Mouse (Mus musculus): Measurements from ENCODE around the gene Brpf3.
"Not testable (repeated sequence)": the region's sequence is repeated elsewhere in the genome, so short reads cannot be mapped to it uniquely, and the experiment has no call there.

Brpf3 gene

DNA sequence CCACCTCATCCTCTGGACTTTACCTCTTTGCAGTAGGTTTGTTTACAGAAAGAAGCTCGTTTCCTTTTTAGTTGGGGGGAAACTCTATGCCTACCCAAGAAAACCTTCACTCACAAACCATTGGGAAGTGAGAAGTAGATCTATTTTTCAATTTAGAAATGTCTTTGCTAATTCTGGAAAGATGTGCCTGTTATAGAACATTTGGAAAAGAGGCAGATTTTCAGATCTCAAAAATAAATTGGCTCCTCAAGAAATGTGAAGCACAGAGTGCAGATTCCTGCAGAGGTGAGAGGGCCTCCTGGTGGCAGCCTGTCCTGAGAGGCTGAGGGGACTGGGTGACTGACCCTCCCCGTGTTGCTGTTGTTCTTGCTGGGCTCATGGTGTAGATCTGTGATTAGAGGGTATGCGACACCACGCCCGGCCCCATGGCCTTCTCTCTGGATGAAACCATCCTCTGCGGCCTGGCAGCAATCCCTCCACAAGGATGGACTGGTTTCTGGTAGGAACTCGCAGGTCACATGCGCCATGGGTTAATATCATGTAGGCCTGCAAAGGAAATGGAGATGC, 26.9 kb downstream of the Brpf3 start:
- peak in 1 of 2 experiments; percentile 48 for DNase-seq (ENCODE audit: low spot score in 2 of 2)

DNA sequence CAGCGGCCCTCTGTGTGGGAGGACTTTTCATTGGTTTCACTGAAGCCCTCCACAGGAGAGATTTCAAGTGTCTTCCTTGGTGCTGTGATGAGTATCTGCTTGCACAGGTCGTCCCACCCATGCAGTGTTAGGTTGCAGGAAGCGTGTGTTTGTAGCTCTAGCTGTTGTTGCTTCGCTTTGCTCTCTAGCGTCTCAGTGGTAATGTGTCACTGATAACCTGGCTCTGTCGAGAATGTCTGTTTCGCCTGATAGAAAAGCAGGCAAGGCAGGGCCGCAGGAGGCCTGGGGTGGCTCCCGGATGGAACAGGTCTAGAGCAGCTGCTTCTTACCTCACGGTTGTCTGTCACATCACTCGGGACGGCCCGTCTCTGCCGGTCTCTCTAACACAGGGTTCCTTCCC, 28.2 kb downstream of the Brpf3 start:
- DNase-seq (ENCODE audit: low spot score in 2 of 2): no peak

DNA sequence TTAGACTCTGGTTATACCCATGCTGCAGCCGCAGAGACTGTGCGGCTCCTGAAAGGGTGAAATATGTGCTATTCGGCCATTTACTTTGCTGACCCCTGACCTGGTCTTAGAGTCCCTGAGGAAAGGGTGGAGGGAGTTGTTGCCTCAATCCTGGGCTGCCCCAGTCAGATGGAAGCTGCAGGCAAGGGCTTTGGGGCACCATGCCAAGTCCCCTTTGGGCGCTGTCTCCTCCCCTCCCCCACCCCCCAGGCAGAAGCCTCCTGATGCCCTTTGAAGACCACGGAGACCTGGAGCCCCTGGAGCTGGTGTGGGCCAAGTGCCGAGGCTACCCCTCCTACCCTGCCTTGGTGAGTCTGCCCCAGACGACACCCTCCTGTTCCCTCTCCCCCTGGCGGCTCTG, 30.2 kb downstream of the Brpf3 start:
- no peak for DNase-seq (ENCODE audit: low spot score in 2 of 2)

GRCm38 (mm10) chr17:28832040-28832439, 31.1 kb downstream of the Brpf3 start:
- no peak for DNase-seq (ENCODE audit: low spot score in 2 of 2)

DNA sequence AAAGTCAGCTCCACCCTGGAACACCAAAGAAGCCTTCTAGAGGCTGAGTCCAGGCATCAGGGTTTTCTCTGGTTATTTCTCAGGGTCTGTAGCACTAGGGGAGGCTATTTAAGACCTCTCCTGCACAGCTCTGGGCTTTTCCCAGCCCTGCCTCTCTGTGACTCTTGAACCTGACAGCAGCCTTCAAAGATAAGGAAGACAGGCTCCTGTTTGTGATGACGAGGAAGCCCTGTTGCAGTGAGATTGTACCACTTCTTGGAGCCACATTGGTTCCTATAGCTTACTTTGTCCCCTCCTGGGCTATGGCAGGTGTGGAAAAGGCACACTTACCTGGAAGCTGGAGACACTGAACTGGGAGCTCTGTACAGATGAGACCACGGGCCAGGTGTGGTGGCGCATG, 32.0 kb downstream of the Brpf3 start:
- DNase-seq (ENCODE audit: low spot score in 2 of 2): no peak

- no peak for DNase-seq (ENCODE audit: low spot score in 2 of 2)
Observed at GRCm38 (mm10) chr17:28834676-28835075, 33.8 kb downstream of the Brpf3 start.

GRCm38 (mm10) chr17:28837840-28838239, 37.0 kb downstream of the Brpf3 start:
- DNase-seq (ENCODE audit: low spot score in 2 of 2): no peak

DNA sequence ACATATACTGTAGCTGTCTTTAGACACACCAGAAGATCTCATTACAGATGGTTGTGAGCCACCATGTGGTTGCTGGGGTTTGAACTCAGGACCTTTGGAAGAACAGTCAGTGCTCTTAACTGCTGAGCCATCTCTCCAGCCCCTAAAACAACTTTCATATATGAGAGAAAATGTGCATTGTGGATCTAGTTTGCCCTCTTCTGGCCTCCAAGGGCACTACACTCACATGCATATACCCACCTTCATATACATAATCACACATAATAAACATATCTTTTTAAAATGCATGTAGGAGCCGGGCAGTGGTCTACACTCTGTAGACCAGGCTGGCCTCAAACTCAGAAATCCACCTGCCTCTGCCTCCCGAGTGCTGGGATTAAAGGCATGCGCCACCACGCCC, 41.1 kb downstream of the Brpf3 start:
- not testable (repeated sequence) for DNase-seq (ENCODE audit: low spot score in 2 of 2)

DNA sequence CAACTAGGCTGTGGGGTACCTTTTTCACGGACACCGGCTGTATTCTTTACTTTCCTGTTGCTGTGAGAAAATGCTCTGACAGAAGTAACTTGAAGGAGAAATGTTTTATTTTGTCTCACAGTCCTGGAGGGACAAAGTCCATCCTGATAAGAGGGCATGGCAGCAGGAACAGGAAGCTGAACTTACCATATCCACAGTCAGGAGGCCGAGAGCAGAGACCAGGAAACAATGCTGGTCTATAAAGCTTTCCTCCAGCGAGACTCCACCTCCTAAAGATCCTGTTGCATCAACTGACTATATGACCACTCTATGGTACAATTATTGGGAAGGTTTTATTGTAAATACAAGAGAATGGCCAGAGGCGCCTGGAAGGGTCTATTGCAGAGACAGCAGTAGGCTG, 42.8 kb downstream of the Brpf3 start:
- DNase-seq (ENCODE audit: low spot score in 2 of 2): no peak

DNA sequence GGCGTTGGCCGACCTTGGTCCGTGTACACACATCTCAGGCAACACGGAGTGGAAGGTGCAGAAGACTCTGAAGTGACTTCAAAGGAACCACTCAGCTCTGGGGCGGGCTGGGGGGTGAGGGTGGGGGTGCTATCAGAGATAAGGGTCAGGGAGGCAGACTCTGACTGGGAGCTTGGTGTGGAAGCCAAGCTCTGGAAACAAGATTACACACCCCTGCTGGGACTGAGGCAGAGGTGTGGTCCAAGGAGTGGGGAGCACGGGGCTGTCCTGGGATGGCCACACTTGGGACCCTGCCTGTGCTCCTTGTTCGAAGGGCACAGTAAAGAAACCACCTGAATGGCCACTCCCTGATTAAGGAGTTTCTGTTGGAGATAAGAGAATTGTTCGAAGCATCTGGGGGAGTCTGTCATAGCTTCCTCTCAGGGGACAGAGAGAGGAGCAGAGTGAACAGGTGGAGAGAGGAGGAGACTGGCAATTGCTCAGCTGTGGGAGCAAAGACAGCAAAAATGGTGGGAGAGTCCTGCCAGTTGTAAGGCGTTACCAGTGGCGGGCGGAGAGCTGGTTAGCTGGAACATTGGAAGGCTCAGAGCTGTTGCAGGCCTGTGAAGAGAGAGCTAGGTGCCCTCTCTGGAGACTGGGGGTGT, 46.2 kb downstream of the Brpf3 start:
- no peak for DNase-seq (ENCODE audit: low spot score in 2 of 2)

DNA sequence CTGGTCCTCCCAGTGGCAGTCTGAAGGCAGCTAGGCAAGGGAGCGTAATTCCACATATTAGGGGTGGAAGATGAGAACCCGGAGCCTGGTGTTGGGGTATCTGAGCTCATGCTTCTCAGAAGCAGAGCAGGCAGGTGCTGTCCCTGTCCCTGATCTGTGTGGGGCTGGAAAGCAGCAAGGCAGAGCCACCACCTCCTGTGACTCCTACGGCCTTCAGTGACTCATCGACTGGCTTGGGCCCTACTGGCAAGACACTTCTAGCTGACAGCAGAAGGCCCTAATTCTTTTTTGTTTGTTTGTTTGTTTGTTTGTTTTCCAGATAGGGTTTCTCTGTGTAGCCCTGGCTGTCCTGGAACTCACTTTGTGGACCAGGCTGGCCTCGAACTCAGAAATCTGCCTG, 49.6 kb downstream of the Brpf3 start:
- DNase-seq (ENCODE audit: low spot score in 2 of 2): no peak

DNA sequence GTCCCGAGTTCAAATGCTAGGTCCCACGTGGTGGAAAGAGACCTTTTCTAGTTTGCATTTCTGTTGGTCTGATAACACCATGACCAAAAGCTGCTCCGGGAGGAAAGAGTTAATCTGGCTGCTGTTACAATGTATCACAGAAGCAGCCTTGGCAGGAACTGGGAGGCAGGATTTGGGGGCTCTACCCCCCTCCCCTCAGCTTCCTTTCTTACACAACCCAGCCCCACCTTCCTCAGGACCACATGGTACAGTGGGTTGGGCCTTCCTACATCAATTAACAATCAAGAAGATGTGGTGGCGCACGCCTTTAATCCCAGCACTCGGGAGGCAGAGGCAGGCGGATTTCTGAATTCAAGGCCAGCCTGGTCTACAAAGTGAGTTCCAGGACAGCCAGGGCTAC, 53.5 kb downstream of the Brpf3 start:
- DNase-seq (ENCODE audit: low spot score in 2 of 2): no peak

- DNase-seq (ENCODE audit: low spot score in 2 of 2): no peak
Observed at GRCm38 (mm10) chr17:28855166-28855885, 54.4 kb downstream of the Brpf3 start.

DNA sequence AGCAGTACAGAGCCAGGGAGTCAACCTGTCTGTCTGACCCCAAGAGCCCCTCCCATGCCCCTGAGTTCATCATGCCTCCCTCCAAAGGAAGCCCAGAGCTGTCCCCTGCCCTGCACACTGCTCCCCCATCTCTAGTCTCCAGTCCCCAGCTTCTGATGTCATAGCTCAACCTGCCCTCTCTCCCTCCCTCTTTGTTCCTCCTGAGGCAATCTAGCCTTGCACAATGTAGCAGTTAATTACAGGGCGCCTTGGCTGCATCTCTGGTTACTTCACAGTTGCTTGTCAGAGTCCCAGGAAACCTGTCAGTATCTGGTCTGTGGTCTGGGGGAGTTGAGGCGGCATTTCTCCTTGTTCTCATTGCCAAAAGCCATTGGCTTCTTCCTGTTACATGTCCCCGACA, 55.1 kb downstream of the Brpf3 start:
- DNase-seq (ENCODE audit: low spot score in 2 of 2): no peak

- no peak for DNase-seq (ENCODE audit: low spot score in 2 of 2)
Observed at GRCm38 (mm10) chr17:28858205-28858604, 57.3 kb downstream of the Brpf3 start, which contains the start of gene Pnpla1. Gene Pnpla1, plus strand, starts transcription at chr17:28858411.

DNA sequence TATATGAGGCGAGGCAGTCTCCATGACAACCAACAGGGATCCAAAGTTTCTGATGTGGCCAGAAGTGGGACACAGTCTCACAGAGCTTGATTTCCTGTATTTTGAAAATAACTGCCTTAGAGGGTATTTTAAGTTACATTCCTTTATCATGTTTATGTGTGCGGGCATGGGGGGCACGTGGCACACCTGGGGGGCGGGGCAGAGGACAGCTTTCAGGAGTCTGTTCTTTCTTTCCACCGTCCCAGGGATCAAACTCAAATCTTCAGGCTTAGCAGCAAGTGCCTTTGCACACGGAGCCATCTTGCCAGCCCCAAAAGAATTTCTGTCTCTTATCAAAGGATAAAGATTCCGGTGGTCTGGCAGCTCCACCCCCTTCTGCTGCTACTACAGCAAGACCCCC, 63.0 kb downstream of the Brpf3 start:
- no peak for DNase-seq (ENCODE audit: low spot score in 2 of 2)

DNA sequence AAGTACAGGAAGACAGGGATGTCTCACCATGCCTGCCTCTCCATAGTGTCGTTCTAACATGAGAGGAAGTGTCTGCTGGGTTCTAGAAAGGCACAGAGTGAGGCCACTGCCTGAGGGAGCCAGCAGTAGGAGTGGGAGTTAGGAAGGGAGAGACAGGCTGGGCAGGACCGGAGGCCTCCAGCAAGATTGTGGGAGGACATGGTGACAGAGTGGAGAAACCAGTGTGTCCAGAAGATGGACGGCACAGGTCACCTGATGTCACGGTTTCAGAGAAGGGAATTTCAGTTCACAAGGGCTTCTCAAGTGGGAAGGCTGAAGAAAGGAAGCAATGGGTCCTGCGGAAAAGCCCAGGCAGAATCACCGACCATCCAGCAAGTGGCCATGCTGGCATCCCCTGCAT, 63.6 kb downstream of the Brpf3 start:
- no peak for DNase-seq (ENCODE audit: low spot score in 2 of 2)

- DNase-seq (ENCODE audit: low spot score in 2 of 2): no peak
Observed at GRCm38 (mm10) chr17:28866921-28867320, 66.0 kb downstream of the Brpf3 start.

DNA sequence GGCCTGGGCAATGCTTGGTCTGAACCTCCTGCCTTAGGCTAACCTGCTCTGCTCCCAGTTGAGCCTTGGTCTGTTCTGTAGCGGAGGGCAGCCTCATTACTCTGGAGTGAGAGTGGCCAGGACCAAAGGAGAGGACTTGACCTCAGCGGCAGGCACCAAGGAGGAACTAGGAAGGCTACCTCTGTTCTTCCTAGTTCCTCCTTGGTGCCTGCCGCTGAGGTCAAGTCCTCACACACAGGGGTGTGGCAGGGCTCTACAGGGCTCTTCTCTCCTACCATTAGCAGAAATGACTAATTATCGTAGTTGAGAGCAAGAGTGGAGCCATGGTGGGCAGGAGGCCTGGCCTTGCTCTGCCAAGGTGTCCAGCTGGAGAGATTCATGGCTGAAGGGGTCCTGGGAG, 66.5 kb downstream of the Brpf3 start:
- no peak for DNase-seq (ENCODE audit: low spot score in 2 of 2)

DNA sequence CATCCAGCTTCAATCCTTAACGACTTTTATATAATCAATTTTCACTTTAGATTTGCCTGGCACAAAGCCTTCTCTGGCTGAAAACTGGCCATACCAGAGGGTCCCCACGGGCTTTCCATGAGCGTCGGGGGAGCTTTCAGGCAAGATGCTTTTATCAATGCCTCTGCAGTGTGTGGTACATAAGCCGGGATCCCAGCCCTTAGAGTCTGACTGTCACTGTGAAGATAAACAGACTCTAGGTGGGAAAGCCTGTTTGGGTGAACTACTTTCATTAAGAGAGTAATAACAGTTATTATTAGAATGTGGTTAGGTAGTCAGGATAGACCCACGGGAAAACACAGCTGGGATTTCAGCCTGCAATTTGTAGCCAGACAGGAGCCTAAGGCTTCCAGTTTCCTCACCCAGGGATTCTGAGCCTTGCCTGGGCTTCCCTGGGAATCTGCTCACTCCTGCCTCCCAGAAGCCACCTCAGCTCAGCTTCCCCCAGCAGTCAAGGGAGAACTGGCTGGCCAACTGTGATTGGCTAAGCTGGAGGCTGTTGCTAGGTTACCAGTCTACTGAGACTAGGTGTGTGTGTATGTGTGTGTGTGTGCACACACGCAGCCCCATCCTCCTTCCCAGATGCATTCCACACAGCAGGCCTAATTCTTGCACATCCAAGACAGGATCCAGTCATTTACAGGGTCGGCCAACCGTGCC, 68.7 kb downstream of the Brpf3 start:
- peak; percentile 78 to 81 for DNase-seq (ENCODE audit: low spot score in 2 of 2)

GRCm38 (mm10) chr17:28870435-28870834, 69.5 kb downstream of the Brpf3 start:
- DNase-seq (ENCODE audit: low spot score in 2 of 2): no peak

- DNase-seq (ENCODE audit: low spot score in 2 of 2): no peak
Observed at GRCm38 (mm10) chr17:28871831-28872230, 70.9 kb downstream of the Brpf3 start.

DNA sequence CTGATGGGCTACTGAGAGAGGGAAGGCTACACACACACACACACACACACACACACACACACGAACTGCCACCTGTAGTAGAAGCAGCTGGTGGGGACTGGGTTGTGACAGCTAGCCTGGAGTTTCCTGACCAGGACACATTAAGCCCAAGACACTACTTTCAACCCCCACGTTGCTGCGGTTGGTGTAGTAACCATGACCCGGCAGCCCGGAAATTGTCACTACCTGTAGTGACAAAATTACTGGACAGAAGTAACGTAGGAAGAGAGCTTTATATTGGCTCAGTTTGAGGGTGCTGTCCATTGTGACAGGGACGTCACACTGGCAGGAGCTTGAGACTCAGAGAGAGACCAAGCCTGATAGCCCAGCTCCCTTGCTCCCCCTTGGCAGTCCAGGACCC, 71.4 kb downstream of the Brpf3 start:
- no peak for DNase-seq (ENCODE audit: low spot score in 2 of 2)
